Mouse (Mus musculus) induced T-regulatory cell, adult 2 months (primary cell): Measurements from ENCODE around the gene Slc22a6.
A peak's percentile ranks its signal among the peaks of the same experiment; 100 is the strongest.

Experiments used
- DNase-seq: peaks from one replicate; pipeline ENCODE4 v3.0.0-alpha.2; 2012; ENCODE audit warnings: low read depth

Gene Slc22a6

GRCm38 (mm10) chr19:8617904-8618303 is at the start of gene Slc22a6:
Gene Slc22a6 (plus strand): TSS chr19:8618039.
- DNase-seq = no peak

- DNase-seq = no peak
These were observed 48.4 kb upstream of the Slc22a6 start for GRCm38 (mm10) chr19:8569453-8569863.

GRCm38 (mm10) chr19:8570341-8571040 is 47.3 kb upstream of the Slc22a6 start:
- DNase-seq = no peak

GRCm38 (mm10) chr19:8571746-8572145 is 46.1 kb upstream of the Slc22a6 start:
- DNase-seq = no peak

GRCm38 (mm10) chr19:8572485-8572884 is 45.4 kb upstream of the Slc22a6 start:
- no peak for DNase-seq

GRCm38 (mm10) chr19:8577432-8577831 is 40.4 kb upstream of the Slc22a6 start:
- no peak for DNase-seq

- DNase-seq = peak; percentile 64
These were observed 39.4 kb upstream of the Slc22a6 start for GRCm38 (mm10) chr19:8578293-8578969.

- no peak for DNase-seq
These were observed 38.9 kb upstream of the Slc22a6 start for GRCm38 (mm10) chr19:8578970-8579342.

GRCm38 (mm10) chr19:8585298-8585697 is 32.5 kb upstream of the Slc22a6 start:
- DNase-seq = no peak

- no peak for DNase-seq
These were observed 31.9 kb upstream of the Slc22a6 start for GRCm38 (mm10) chr19:8585899-8586298.

GRCm38 (mm10) chr19:8586350-8586749 is 31.5 kb upstream of the Slc22a6 start:
- DNase-seq = no peak

GRCm38 (mm10) chr19:8587315-8587714 is 30.5 kb upstream of the Slc22a6 start:
- no peak for DNase-seq

- DNase-seq = no peak
These were observed 26.9 kb upstream of the Slc22a6 start, which contains the start of gene Slc22a8 for GRCm38 (mm10) chr19:8590954-8591353. Gene Slc22a8 (plus strand): TSS chr19:8591254.

- peak; percentile 54 for DNase-seq
These were observed 25.7 kb upstream of the Slc22a6 start for GRCm38 (mm10) chr19:8592155-8592554.

- DNase-seq = no peak
These were observed 24.9 kb upstream of the Slc22a6 start for GRCm38 (mm10) chr19:8592873-8593408.

- DNase-seq = no peak
These were observed 24.0 kb upstream of the Slc22a6 start for GRCm38 (mm10) chr19:8593833-8594232.

- no peak for DNase-seq
These were observed 23.3 kb upstream of the Slc22a6 start for GRCm38 (mm10) chr19:8594518-8594917.

GRCm38 (mm10) chr19:8597269-8597668 is 20.6 kb upstream of the Slc22a6 start:
- DNase-seq = no peak

- DNase-seq = no peak
These were observed 18.6 kb upstream of the Slc22a6 start for GRCm38 (mm10) chr19:8599229-8599628.

GRCm38 (mm10) chr19:8601922-8602321 is 15.9 kb upstream of the Slc22a6 start:
- no peak for DNase-seq

GRCm38 (mm10) chr19:8602914-8603313 is 14.9 kb upstream of the Slc22a6 start:
- DNase-seq = no peak

- no peak for DNase-seq
These were observed 13.2 kb upstream of the Slc22a6 start for GRCm38 (mm10) chr19:8604536-8605240.

GRCm38 (mm10) chr19:8605241-8605558 is 12.6 kb upstream of the Slc22a6 start:
- no peak for DNase-seq
